Mouse (Mus musculus): ENCODE measurements around the gene Atxn2l.
A peak's percentile ranks its signal among the peaks of the same experiment; 100 is the strongest.
"Not testable (repeated sequence)": the region's sequence is repeated elsewhere in the genome, so short reads cannot be mapped to it uniquely, and the experiment has no call there.

The Atxn2l gene

GRCm38 (mm10) chr7:126491005-126491404, 12.2 kb downstream of the Atxn2l start:
- no peak for DNase-seq (ENCODE audit: low read depth, low spot score)

GRCm38 (mm10) chr7:126487617-126488385, 15.4 kb downstream of the Atxn2l start:
- DNase-seq (ENCODE audit: low read depth, low spot score) = not testable (repeated sequence)

GRCm38 (mm10) chr7:126487052-126487483, 16.2 kb downstream of the Atxn2l start, which contains the start of gene Tufm:
Gene Tufm, plus strand, starts transcription at chr7:126487361.
- peak; percentile 96 for DNase-seq (ENCODE audit: low read depth, low spot score)

- peak; percentile 84 for DNase-seq (ENCODE audit: low read depth, low spot score)
These were observed 20.8 kb downstream of the Atxn2l start for GRCm38 (mm10) chr7:126482392-126482871.

GRCm38 (mm10) chr7:126481699-126482098, 21.5 kb downstream of the Atxn2l start:
- DNase-seq (ENCODE audit: low read depth, low spot score) = no peak

- peak; percentile 92 for DNase-seq (ENCODE audit: low read depth, low spot score)
These were observed 28.1 kb downstream of the Atxn2l start, which contains the start of gene Sh2b1 for GRCm38 (mm10) chr7:126474993-126475581. Gene Sh2b1, minus strand, starts transcription at chr7:126475424.

- DNase-seq (ENCODE audit: low read depth, low spot score) = no peak
These were observed 28.7 kb downstream of the Atxn2l start for GRCm38 (mm10) chr7:126474486-126474955.

GRCm38 (mm10) chr7:126473470-126474086, 29.7 kb downstream of the Atxn2l start:
- no peak for DNase-seq (ENCODE audit: low read depth, low spot score)

GRCm38 (mm10) chr7:126472713-126473112, 30.5 kb downstream of the Atxn2l start:
- no peak for DNase-seq (ENCODE audit: low read depth, low spot score)

GRCm38 (mm10) chr7:126472306-126472705, 30.9 kb downstream of the Atxn2l start:
- DNase-seq (ENCODE audit: low read depth, low spot score) = no peak

- no peak for DNase-seq (ENCODE audit: low read depth, low spot score)
These were observed 31.4 kb downstream of the Atxn2l start for GRCm38 (mm10) chr7:126471853-126472252.

- no peak for DNase-seq (ENCODE audit: low read depth, low spot score)
These were observed 31.9 kb downstream of the Atxn2l start for GRCm38 (mm10) chr7:126471361-126471760.

GRCm38 (mm10) chr7:126470077-126470476, 33.2 kb downstream of the Atxn2l start:
- DNase-seq (ENCODE audit: low read depth, low spot score) = no peak

GRCm38 (mm10) chr7:126467834-126468627, 35.2 kb downstream of the Atxn2l start:
- no peak for DNase-seq (ENCODE audit: low read depth, low spot score)

GRCm38 (mm10) chr7:126467271-126467670, 36.0 kb downstream of the Atxn2l start:
- peak; percentile 38 for DNase-seq (ENCODE audit: low read depth, low spot score)

GRCm38 (mm10) chr7:126466707-126467106, 36.5 kb downstream of the Atxn2l start:
- DNase-seq (ENCODE audit: low read depth, low spot score) = peak; percentile 47

- DNase-seq (ENCODE audit: low read depth, low spot score) = peak; percentile 51
These were observed 37.1 kb downstream of the Atxn2l start for GRCm38 (mm10) chr7:126466116-126466515.

GRCm38 (mm10) chr7:126465246-126466030, 37.8 kb downstream of the Atxn2l start:
- peak; percentile 95 for DNase-seq (ENCODE audit: low read depth, low spot score)

GRCm38 (mm10) chr7:126464836-126465235, 38.4 kb downstream of the Atxn2l start:
- peak; percentile 89 for DNase-seq (ENCODE audit: low read depth, low spot score)

- DNase-seq (ENCODE audit: low read depth, low spot score) = peak; percentile 86
These were observed 39.1 kb downstream of the Atxn2l start for GRCm38 (mm10) chr7:126464121-126464520.

Data from skeletal muscle tissue, adult 2 months (tissue).